ENCODE assay signal across 8 mouse cellular contexts in the genomic region with DNA sequence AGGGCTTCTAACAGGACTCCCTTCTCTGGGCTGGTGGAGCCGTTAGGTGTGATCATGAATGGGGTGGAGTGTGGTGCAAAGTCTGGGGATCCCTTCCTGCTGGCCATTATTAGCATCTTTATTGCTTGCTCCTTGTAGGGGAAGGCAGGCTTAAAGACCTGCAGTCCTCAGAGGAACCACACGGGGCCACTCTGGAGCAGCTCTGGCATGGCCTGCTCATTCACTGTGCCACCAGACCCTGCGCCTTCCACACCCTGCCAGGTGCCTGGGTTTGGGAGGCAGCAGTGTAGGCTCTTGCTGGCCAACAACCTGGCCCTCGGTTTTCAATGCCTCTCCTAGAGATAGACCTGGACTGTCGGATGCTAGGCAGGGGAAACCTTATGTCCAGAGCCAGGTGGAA. TPM values are rescaled to one million over a fixed set of nuclear protein-coding genes. Genes with fewer than 3 reads are reported as not detected.
A peak's percentile ranks its signal among the peaks of the same experiment; 100 is the strongest.
DNase-seq lines count a peak whose midpoint lies in the region; ATAC-seq and TF ChIP-seq lines count a peak whose summit lies in the region.

No protein-coding gene starts in this region.

- ATAC-seq in embryonic facial prominence, embryonic 13.5 days (ENCODE audit: insufficient number of reproducible peaks, insufficient read depth, low FRiP score, low TSS enrichment, low read depth) = 0 out of 2 replicates have a peak, but pooled peaks have one; percentile 41
- ATAC-seq in limb, embryonic 11.5 days (ENCODE audit: insufficient number of reproducible peaks, low FRiP score, low TSS enrichment, low read depth) = peak; percentile 38; the same call in 1 of the 2 replicates

- no peak overlapping the region for H3K9ac ChIP-seq in embryonic facial prominence, embryonic 13.5 days
- H3K9ac ChIP-seq in limb, embryonic 11.5 days (ENCODE audit: low read length) = no peak overlapping the region

- DNase-seq in A20 (ENCODE audit: low read depth, low spot score) = peak; percentile 56
- peak; percentile 51 to 59 for DNase-seq in adrenal gland, postnatal 4 days (ENCODE audit: low spot score in 2 of 2)
- DNase-seq in heart, adult 8-10 months (ENCODE audit: low spot score) = peak; percentile 81
- peak; percentile 78 to 88 for DNase-seq in kidney, adult 8-10 months
- DNase-seq in limb, embryonic 11.5 days (ENCODE audit: low spot score) = peak; percentile 90
- DNase-seq in naive thymus-derived CD4-positive, alpha-beta T cell, adult 2 months (ENCODE audit: low read depth) = peak; percentile 32
- peak; percentile 47 for DNase-seq in thymus, adult 2 months

- TF ChIP-seq POLR2A in thymus, adult 2 months (IDR thresholded peaks at IDR 0.05; ENCODE audit: control insufficient read depth, extremely low read depth, insufficient read depth, low read length, poor library complexity) = no peak

- no peak overlapping the region for H3K4me2 ChIP-seq in embryonic facial prominence, embryonic 13.5 days
- H3K4me2 ChIP-seq in limb, embryonic 11.5 days (ENCODE audit: low read depth, severe bottlenecking) = no peak overlapping the region

- H3K4me1 ChIP-seq in embryonic facial prominence, embryonic 13.5 days = peaks cover 10% of the 10 kb centered on the region
- H3K4me1 ChIP-seq in limb, embryonic 11.5 days (ENCODE audit: control insufficient read depth, insufficient read depth, low read length) = 0 out of 2 replicates have a peak, but pooled peaks cover 3% of the 10 kb centered on the region
- no peaks in the 10 kb centered on the region for H3K4me1 ChIP-seq in thymus, adult 2 months (replicated peaks; ENCODE audit: control insufficient read depth, insufficient read depth, low read length)

- no peak overlapping the region for H3K27ac ChIP-seq in embryonic facial prominence, embryonic 13.5 days
- no peak overlapping the region for H3K27ac ChIP-seq in limb, embryonic 11.5 days (replicated peaks; ENCODE audit: low read depth, low read length)
- no peak overlapping the region for H3K27ac ChIP-seq in thymus, adult 2 months (ENCODE audit: control insufficient read depth, insufficient read depth, low read length)

- no peaks in the 10 kb centered on the region for H3K27me3 ChIP-seq in embryonic facial prominence, embryonic 13.5 days
- H3K27me3 ChIP-seq in limb, embryonic 11.5 days (ENCODE audit: control insufficient read depth, insufficient read depth, low read length) = no peaks in the 10 kb centered on the region
- no peaks in the 10 kb centered on the region for H3K27me3 ChIP-seq in thymus, adult 2 months (ENCODE audit: control insufficient read depth, insufficient read depth, low read length)

- 5% methylated on average over 5 of the region's 5 CpGs for WGBS in embryonic facial prominence, embryonic 13.5 days
- WGBS in limb, embryonic 11.5 days = 4% methylated on average over 5 of the region's 5 CpGs
- 9% methylated on average over 5 of the region's 5 CpGs for WGBS in thymus, adult 2 months

- no peaks in the 10 kb centered on the region for H3K36me3 ChIP-seq in embryonic facial prominence, embryonic 13.5 days
- H3K36me3 ChIP-seq in limb, embryonic 11.5 days (ENCODE audit: control insufficient read depth, insufficient read depth, low read length) = no peaks in the 10 kb centered on the region
- H3K36me3 ChIP-seq in thymus, adult 2 months (ENCODE audit: control insufficient read depth, insufficient read depth, low read length) = no peaks in the 10 kb centered on the region

- TF ChIP-seq CTCF in thymus, adult 2 months (IDR thresholded peaks at IDR 0.05; ENCODE audit: borderline replicate concordance, control insufficient read depth, extremely low read depth, insufficient read depth, low read length, poor library complexity) = peak; percentile 55; the same call in 1 of the 2 replicates

- no peaks in the 10 kb centered on the region for H3K9me3 ChIP-seq in embryonic facial prominence, embryonic 13.5 days
- no peaks in the 10 kb centered on the region for H3K9me3 ChIP-seq in limb, embryonic 11.5 days (ENCODE audit: control insufficient read depth, low read length)

- H3K4me3 ChIP-seq in embryonic facial prominence, embryonic 13.5 days = no peak overlapping the region
- H3K4me3 ChIP-seq in limb, embryonic 11.5 days (ENCODE audit: low read depth, low read length) = no peak overlapping the region
- H3K4me3 ChIP-seq in thymus, adult 2 months (ENCODE audit: control insufficient read depth, insufficient read depth, low read length) = no peak overlapping the region

RNA-seq across cellular contexts. Expression of a gene that starts 7.0 kb away (rescaled TPM):
- total RNA-seq in adrenal gland, postnatal 4 days (2021) = 10 to 100 TPM; 33.6 to 34.6 TPM
- polyA plus RNA-seq in embryonic facial prominence, embryonic 13.5 days (2015; fragmentation: Nextera tagmentation; extraction: Ambion mirVana) = 45.3 and 46.3 TPM in 2 replicates
- 10 to 100 TPM; 65.1 to 92.0 (median 80.7) TPM for total RNA-seq in heart, adult 8-10 months (2022)
- polyA plus RNA-seq in limb, embryonic 11.5 days (2014; fragmentation: Nextera tagmentation; extraction: Ambion mirVana) = 47.6 and 52.9 TPM in 2 replicates
- 4.9 and 6.4 TPM in 2 replicates for polyA plus RNA-seq in thymus, adult 2 months (2012; rRNA removed)

RNA-seq across cellular contexts. Expression of a gene that starts 29.6 kb away (rescaled TPM):
- 1 to 10 TPM; 4.9 to 7.1 TPM for total RNA-seq in adrenal gland, postnatal 4 days (2021)
- polyA plus RNA-seq in embryonic facial prominence, embryonic 13.5 days (2015; fragmentation: Nextera tagmentation; extraction: Ambion mirVana) = 8.0 and 9.1 TPM in 2 replicates
- under 1 TPM; 0.33 to 1.00 (median 0.66) TPM for total RNA-seq in heart, adult 8-10 months (2022)
- polyA plus RNA-seq in limb, embryonic 11.5 days (2014; fragmentation: Nextera tagmentation; extraction: Ambion mirVana) = 1.4 and 1.8 TPM in 2 replicates
- 0.50 and 0.69 TPM in 2 replicates for polyA plus RNA-seq in thymus, adult 2 months (2012; rRNA removed)

RNA-seq across cellular contexts. Expression of a gene that starts 57.7 kb away (rescaled TPM):
- 1 to 10 TPM; 1.1 to 1.3 TPM for total RNA-seq in adrenal gland, postnatal 4 days (2021)
- polyA plus RNA-seq in embryonic facial prominence, embryonic 13.5 days (2015; fragmentation: Nextera tagmentation; extraction: Ambion mirVana) = 0.44 and 0.69 TPM in 2 replicates
- 1 to 10 TPM; 1.2 to 2.0 (median 1.5) TPM for total RNA-seq in heart, adult 8-10 months (2022)
- polyA plus RNA-seq in limb, embryonic 11.5 days (2014; fragmentation: Nextera tagmentation; extraction: Ambion mirVana) = 0.09 and 0.32 TPM in 2 replicates
- 0.33 and 0.54 TPM in 2 replicates for polyA plus RNA-seq in thymus, adult 2 months (2012; rRNA removed)

Comparison
In these comparisons a context has a peak if more than half of its experiments do, and no peak if none do; other contexts are left out.
1. DNase-seq: peak in every context shown above with its lines; median percentile 90 in limb, embryonic 11.5 days; 83 in kidney, adult 8-10 months; 81 in heart, adult 8-10 months; 56 in A20; 55 in adrenal gland, postnatal 4 days; 47 in thymus, adult 2 months; 32 in naive thymus-derived CD4-positive, alpha-beta T cell, adult 2 months.